Mouse (Mus musculus): ENCODE data around the gene Hoxb6.

Hoxb6 gene

DNA sequence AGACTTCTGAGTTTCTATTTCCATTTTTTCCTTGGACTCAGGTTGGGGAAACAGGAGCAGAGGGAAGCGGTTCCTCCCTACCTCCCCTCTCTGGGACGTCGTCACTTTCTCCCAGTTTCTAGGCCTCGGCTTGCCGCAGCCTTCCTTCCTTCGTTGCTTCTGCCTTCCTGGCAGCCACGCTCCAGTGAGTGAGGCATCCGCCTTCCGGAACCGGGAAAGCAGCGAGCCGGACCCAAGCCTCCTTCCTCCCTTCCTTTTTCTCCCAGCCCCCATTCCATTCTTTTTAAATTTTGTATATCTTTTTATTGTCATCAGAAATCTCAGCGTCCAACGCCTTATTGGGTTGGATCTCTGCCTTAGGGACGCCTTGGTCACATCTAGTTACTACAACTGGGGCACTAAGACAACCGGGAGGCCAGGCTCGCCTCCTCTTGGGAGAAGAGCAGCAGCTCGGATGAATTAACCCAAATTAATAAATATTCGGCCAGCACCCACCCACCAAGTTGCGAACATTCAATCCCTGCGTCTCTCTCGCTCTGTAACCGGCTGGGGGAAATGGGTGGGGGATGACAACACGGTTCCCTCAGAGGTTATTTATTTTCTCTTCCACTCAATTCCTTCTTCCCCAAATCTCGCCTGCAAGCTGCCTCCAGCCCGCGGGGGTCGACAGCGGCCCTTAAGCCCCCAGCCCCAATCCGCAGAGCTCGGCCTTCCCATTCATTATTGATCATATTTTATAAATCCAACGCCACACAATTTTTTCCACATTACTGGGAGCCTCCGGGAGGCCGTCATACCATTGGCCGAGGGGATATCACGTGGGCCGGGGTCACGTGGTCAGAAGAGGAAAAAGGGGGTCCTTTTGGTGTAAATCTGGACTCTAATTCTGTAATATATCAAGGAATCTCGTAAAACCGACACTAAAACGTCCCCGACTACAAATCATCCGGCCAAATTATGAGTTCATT lies 6.2 kb upstream of the Hoxb6 start, which contains the start of gene Hoxb7:
Gene Hoxb7, plus strand, starts transcription at position 853 of the 968 bp plus-strand sequence.
- DNase-seq = peak; percentile 86 to 90

GRCm38 (mm10) chr11:96286739-96287385 lies 5.4 kb upstream of the Hoxb6 start:
- peak; percentile 67 to 76 for DNase-seq

- DNase-seq = no peak
Observed at GRCm38 (mm10) chr11:96287411-96287810, 4.9 kb upstream of the Hoxb6 start.

- no peak for DNase-seq
Observed at GRCm38 (mm10) chr11:96288455-96289221, 3.6 kb upstream of the Hoxb6 start.

DNA sequence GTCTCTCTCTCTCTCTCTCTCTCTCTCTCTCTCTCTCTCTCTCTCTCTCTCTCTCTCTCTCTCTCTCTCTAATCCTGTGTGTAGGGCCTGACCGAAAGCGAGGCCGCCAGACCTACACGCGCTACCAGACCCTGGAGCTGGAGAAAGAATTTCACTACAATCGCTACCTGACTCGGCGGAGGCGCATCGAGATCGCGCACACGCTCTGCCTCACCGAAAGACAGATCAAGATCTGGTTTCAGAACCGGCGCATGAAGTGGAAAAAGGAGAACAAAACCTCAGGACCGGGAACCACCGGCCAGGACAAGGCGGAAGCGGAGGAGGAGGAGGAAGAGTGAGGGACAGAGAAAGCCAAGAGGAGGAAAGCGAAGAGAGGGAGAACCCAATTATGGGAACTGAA lies 3.0 kb upstream of the Hoxb6 start:
- DNase-seq = peak in 1 of 2 experiments; percentile 40

DNA sequence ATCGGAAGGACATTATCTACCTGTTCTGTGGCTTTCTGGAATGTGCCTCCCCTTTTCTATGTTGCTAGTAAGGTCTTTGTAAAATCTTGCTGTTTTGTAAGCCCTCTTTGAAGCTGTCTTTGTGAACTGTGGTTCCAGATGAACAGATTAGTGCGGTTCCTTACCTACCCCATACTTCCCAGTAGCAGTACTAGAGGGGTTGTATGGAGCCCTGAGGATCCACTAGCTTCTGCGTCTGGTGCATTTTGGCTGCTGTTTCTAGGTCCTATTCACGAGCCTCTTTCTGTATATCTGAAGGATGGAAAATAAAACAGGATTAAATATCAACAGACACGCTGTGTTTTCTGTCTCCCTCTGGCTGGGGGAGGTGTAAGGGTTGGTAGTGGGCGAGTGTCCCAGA lies 2.4 kb upstream of the Hoxb6 start:
- no peak for DNase-seq

GRCm38 (mm10) chr11:96290705-96291355 lies 1.4 kb upstream of the Hoxb6 start:
- DNase-seq = no peak

- peak in 1 of 2 experiments; percentile 52 for DNase-seq
Observed at GRCm38 (mm10) chr11:96292565-96293301, 457 bp downstream of the Hoxb6 start.

GRCm38 (mm10) chr11:96293302-96293921 lies 1.1 kb downstream of the Hoxb6 start:
- DNase-seq = peak in 1 of 2 experiments; percentile 44

DNA sequence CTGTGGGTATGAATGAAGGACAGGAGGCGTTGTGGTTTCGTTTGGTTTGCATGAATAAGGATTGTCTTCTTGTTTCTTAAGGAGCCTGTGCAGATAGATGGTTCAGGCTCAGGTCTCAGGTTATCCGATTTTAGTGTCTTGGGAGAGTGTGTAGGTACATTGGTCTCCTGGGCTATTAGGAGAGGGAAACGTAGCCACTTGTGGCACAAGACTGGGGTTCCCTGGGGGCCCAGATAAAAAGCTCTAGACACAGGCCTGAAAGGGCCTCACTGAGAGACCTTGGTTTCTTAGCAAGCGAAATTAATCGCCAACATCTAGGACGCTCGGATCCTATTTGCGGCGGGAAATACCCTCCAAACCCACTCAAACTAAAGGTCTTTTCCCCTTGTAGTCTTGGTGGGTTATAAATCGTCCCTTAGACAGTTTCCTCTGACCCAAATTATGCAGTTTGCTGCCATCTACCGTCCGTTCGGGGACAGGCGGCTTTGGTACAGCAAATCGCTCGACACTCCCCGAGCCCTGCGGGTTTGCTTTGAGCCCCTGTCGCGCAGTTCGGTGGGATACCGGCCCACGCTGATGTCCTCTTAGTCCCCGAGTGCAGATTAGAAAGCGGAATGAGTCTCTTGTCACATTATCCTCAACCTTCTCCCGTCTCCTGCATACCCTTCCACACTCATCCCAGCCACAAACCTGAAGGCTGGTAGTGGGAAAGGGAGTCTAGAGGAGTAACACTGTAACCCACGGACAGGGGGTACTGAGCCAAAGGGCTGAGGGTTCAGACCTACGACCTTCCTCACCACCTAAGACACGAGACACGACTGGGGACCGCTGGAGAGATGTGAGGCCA lies 2.2 kb downstream of the Hoxb6 start:
- DNase-seq = peak; percentile 89 to 95

DNA sequence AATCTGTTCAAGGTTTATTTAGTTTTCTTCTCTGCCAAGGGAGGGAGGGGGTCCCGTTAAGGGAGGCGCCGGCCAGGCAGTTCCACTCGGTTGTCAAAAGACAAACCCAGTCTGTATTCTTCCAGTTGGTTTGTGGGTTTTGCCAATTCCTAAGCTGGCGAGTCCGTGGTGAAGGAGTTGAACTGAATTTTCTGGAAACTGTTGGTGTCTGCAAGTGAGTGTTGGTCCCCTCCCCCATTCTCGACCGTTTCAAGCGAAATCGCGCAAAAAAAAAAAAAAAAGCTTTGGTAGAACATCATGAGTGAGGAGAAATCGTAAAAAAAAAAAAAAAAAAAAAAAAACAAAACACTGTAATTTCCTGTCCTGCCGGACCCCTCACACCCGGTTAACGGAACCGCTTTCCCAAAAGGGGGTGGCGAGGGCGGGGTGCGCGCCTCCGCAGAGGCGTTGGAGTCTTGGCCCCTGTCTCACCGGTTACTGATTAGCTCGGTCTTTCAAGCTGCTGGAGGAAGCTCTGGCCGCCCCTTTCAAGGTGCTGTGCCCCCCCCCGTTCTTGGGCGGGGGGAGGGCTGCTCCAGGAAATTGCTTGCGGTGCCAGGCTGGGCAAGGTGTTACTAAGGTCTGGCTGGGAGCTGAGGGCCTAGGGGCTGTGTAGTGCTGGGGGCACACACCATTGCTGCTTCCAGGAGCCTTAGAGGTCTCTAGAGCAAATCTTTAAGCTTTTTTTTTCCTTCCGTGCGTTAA lies 3.0 kb downstream of the Hoxb6 start:
- DNase-seq = peak; percentile 88 to 91

DNA sequence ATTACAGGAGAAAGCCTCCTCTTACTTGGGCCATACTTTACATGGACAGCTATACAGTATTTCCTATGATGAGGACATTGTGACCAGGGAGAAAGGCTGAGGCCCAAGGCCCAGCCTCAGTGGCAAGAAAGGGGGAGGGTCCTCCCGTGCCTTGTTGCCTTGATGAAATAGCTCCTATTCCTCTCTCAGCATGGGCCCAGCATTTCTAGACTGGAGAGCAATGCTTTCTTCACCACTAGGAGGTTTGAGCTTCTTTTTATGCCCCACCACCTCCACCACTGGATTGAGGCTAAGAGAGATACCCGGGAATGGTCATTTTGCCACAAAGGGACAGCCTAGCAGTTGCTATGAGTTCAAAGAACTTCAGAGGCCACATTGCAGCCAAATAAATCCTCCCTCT lies 4.7 kb downstream of the Hoxb6 start:
- DNase-seq = no peak

GRCm38 (mm10) chr11:96297428-96297827 lies 5.2 kb downstream of the Hoxb6 start:
- no peak for DNase-seq

GRCm38 (mm10) chr11:96297968-96298635 lies 5.8 kb downstream of the Hoxb6 start:
- no peak for DNase-seq

- peak; percentile 88 to 93 for DNase-seq
Observed at GRCm38 (mm10) chr11:96298895-96299667, 6.8 kb downstream of the Hoxb6 start.

DNA sequence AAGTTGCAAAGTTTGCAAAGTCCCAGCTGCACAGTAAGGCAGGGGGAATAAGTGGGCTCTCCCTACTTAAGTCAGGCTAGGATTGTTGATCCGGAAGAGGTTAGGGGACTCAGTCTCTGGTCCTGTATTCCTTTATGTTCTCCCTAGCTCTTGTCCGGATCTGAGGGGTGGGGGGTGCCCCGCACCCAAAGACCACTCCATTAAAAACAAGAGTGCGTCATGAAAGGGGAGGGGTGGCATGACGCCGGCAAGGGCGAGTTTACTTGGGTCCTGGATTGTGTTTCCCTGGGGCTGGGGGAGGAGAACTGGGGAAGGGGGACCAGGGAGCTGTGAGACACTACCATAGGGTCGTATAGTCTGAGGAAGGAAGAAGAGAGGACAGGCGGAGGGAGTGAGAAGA lies 7.5 kb downstream of the Hoxb6 start:
- no peak for DNase-seq

DNA sequence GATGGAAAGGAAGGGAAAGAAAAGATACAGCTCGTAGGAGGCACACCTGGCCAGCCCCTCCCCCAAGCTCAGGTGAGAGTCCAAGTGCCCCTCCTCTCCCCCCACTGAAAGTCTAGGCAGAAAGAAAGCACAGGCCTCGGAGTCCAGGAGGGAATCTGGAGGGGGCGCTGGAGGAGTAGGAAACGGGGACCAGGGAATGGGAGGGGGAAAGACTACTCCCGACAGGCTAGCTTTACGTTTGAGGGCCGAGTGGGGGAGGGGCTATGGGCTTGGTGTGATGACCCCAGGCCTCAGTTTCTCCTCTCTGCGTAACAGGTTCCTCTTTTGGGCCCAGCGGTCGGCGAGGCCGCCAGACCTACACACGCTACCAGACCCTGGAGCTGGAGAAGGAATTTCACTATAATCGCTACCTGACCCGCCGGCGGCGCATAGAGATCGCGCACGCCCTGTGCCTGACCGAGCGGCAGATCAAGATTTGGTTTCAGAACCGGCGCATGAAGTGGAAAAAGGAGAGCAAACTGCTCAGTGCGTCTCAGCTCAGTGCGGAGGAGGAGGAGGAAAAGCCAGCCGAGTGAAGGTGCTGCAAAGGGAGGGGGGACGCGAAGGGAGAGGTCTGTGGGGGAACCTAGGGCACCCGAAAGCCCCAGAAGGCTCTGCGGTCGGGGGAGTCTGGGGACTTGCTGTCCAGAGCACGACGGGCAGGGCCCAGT lies 8.2 kb downstream of the Hoxb6 start:
- DNase-seq = peak in 1 of 2 experiments; percentile 49

GRCm38 (mm10) chr11:96301064-96301431 lies 8.8 kb downstream of the Hoxb6 start:
- DNase-seq = no peak
